Mouse (Mus musculus): ENCODE measurements around the gene H2-Q7. TPM values are rescaled to one million over a fixed set of nuclear protein-coding genes. Genes with fewer than 3 reads are reported as not detected.
"Not testable (repeated sequence)": the region's sequence is repeated elsewhere in the genome, so short reads cannot be mapped to it uniquely, and the experiment has no call there.

Gene H2-Q7
- total and polyA plus RNA-seq, 3 experiments, result 5.0 to 59.2 (median 5.7) TPM

DNA sequence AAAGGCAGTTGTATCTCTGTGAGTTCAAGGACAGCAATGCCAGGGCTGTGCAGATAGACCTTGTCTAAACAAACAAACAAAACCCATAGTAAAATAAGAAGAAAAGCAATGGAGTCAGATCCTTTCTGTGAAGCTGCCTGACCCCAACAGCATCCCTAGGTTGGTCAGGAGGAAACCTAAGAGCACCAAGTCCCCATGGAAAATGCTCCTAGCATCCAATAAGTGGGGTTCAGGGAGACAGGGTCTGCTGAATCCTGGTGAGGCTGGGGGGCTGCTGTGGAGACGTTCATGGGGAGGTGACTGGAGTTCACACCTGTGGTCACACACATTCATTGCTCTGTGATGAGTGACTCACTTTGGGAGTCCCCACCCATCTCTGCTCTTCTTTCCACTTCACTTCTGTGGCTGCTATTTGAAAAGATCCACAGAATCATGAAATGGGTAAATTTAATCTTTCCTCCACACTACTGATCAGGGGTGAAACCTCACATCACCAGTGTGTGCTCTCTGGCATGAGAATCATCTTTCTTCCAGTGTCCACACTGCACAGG, 1.5 kb upstream of the H2-Q7 start:
- not testable (repeated sequence) for DNase-seq

DNA sequence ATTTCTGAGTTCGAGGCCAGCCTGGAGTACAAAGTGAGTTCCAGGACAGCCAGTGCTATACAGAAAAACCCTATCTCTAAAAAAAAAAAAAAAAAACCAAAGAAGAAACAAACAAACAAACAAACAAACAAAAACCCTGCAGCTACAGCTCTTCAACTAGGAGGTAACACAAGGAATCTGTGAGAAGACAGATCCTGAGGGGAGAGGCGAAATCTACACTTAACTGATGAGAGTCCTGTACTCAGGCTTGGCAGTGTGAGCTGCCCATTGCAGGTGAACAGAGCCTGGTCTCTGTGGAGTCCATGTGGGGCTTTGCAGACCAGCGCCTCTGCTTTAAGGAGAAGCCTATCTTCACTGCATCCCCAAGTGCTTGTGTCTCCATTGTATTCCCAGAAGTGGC, 560 bp upstream of the H2-Q7 start:
- not testable (repeated sequence) for DNase-seq

DNA sequence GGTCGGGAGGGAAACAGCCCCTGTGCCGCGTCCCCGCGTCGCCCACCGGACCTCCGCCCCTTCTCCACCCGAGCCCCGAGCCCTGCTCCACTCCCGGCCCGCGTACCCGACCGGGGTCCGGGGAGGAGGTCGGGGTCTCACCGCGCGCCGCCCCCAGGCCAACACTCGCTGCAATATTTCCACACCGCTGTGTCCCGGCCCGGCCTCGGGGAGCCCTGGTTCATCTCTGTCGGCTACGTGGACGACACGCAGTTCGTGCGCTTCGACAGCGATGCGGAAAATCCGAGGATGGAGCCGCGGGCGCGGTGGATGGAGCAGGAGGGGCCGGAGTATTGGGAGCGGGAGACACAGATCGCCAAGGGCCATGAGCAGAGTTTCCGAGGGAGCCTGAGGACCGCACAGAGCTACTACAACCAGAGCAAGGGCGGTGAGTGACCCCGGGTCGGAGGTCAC, 366 bp downstream of the H2-Q7 start:
- DNase-seq, result not testable (repeated sequence)

DNA sequence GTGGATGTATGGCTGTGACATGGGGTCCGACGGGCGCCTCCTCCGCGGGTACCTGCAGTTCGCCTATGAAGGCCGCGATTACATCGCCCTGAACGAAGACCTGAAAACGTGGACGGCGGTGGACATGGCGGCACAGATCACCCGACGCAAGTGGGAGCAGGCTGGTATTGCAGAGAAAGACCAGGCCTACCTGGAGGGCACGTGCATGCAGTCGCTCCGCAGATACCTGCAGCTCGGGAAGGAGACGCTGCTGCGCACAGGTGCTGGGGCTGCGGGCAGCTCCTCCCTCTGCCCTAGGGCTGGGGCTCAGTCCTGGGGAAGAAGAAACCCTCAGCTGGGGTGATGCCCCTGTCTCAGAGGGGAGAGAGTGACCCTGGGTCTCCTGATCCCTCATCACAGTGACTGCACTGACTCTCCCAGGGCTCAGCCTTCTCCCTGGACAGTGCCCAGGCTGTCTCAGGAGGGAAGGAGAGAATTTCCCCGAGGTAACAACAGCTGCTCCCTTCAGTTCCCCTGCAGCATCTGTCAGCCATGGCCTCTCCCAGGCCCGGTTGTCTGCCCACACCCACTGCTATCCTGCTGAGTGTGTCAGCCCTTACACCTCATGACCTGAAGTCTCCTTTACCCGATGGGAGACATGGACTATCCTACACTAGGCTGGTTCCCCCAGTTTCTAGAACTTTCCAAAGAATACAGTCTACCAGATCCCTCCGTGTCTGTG, 1.1 kb downstream of the H2-Q7 start:
- not testable (repeated sequence) for DNase-seq

DNA sequence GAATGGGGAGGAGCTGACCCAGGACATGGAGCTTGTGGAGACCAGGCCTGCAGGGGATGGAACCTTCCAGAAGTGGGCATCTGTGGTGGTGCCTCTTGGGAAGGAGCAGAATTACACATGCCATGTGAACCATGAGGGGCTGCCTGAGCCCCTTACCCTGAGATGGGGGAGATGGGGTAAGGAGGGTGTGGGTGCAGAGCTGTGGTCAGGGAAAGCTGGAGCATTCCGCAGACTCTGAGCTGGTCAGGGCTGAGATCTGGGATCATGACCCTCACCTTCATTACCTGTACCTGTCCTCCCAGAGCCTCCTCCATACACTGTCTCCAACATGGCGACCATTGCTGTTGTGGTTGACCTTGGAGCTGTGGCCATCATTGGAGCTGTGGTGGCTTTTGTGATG, 3.4 kb downstream of the H2-Q7 start:
- DNase-seq, result not testable (repeated sequence)

DNA sequence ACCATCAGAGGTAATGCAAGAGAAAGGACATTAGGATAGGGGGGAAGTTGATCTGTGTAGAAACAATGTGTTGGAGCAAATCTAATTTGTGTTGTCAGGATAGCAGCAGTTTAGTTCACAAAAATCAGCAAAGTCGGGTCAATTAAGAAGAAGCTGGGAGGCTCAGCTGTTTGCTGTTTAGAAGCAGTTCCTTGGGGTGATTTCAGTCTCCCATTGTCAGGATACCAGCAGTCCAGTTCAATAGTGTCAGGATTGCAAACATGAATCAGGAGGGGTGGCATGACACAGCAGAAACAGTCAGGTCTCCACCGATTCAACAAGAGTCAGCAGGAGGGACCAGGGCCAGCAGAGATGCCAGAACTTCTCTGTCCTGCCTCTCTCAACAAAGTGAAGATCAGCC, 5.6 kb downstream of the H2-Q7 start:
- not testable (repeated sequence) for DNase-seq

DNA sequence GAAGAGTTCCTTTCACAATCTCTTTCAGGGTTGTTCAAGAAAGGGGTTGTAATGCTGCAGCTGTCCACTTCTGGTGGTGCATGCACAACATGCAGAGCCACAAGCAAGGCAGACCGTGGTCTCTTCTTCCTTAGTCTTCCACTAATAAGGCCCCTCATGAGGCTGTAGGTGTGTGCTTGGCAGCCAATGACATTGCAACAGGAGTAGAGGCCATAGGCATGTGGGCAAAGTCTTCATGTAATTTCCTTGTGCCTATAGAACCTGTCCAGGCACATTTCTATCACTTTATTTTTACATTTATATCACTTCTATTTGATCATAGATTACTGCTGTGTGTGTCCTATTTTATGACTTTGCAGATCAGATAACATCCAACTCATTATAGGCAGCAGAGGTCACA, 19.3 kb downstream of the H2-Q7 start:
- DNase-seq, result not testable (repeated sequence)

DNA sequence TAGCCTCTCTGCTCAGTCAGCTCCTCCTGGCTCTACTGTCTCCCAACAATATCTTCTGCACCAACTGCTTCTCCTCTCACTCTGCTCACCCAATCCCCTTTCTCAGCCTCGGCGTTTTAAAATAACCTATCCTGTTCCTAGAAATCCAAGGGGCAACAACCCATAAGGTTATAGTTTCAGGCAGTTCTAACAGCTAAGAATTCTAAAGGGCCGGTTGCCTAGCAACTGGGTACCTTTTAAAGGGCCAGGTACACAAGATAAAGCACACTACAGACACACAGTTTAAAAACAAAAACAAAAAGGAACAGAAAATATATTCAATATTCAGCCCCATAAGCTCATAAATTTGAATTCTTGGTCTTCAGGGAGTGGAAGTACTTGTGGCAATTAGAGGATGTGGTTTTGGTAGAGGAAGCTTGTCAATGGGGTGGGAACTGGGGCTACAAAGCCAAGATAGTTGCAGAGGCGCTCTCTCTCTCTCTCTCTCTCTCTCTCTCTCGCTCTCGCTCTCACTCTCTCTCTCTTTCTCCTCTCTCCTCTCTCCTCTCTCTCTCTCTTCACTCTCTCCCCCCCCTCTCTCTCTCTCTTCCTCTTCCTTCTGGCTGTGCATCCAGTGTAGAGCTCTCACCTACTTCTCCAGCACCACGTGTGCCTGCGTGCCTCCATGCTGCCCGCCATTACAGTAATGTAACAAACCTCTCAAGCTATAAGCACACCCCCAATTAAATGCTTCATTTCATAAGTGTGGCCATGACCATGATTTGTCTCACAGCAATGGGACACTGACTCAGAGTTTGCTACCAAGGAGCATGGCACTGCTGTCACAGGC, 21.8 kb downstream of the H2-Q7 start:
- not testable (repeated sequence) for DNase-seq

DNA sequence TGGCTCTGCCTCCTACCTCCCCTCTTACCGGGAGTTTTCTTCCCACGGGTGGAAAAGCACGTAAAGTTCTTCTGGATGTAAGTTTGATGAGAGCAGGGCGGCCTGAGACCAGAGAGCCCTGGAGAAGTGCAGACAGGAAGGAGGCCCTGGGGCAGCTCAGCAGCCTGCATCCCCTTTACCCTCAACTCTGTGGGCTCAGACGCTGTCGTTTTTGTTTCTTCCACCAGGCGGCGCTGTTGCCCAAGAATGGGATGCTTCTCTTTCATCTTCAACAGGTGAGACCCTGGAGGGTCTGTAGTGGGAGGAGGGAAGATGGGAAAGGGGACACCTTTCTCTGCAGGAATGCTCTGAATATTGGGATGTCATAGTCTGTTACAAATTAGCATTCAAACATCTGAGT, 26.7 kb downstream of the H2-Q7 start:
- DNase-seq, result not testable (repeated sequence)

DNA sequence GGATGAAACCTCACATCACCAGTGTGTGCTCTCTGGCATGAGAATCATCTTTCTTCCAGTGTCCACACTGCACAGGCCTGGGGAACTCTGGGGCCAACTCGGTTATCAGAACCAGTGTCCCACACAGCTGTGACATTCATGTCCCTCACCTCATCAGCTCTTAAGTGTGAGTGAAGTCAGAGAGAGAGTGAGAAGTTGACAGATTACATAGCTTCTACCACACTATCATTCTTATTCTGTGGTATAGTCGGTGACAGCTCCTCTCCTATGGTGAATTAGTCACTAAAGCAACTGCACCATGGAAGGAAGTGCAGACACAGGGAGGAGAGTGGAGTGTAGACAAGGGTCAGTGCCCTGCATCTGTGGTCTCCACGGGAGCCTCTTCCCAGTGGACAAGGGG, 30.0 kb downstream of the H2-Q7 start:
- DNase-seq, result not testable (repeated sequence)

DNA sequence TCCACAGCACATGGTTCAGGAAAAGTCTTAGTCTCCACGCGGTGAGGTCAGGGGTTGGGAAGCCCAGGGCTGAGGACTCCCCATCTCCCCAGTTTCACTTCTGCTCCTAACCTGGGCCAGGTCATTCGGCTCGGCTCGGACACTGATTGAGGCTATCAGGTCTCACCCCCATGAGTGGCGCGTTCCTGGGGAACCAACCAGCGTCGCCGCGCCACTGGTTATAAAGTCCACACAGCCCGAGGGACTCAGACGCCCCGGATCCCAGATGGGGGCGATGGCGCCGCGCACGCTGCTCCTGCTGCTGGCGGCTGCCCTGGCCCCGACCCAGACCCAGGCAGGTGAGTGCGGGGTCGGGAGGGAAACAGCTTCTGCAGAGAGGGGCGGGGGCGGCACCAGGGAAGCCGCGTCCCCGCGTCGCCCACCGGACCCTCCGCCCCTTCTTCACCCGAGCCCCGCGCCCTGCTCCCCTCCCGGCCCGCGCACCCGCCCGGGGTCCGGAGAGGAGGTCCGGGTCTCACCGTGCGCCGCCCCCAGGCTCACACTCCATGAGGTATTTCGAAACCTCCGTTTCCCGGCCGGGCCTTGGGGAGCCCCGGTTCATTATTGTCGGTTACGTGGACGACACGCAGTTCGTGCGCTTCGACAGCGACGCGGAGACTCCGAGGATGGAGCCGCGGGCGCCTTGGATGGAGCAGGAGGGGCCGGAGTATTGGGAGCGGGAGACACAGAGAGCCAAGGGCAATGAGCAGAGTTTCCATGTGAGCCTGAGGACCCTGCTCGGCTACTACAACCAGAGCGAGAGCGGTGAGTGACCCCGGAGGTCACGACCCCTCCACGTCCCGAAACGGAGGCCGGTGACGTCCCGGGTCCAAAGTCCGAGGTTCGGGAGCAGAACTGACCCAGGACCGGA, 31.1 kb downstream of the H2-Q7 start, which contains the start of gene H2-Q10:
Gene H2-Q10, plus strand, starts transcription at position 248 of the 910 bp plus-strand sequence.
- DNase-seq, result peak; percentile 24

DNA sequence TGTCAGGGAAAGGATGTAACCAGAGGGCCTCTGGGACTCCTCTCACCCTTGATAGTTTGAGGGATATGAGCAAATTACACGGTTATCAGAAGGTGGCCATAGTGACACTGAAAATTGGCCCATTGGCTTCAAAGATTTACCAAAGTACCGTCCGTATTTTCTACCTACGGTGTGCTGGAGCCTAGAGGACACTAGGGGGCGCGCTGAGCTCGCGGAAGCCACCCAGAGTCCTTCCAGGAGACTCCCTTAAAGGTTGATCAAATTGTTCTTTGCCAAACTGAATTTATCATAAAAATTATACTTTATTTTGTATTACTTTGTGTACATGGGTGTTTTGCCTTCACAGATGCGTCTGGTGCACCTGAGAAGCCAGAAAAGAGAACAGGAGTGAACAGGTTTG, 45.1 kb downstream of the H2-Q7 start:
- peak; percentile 50 for DNase-seq

DNA sequence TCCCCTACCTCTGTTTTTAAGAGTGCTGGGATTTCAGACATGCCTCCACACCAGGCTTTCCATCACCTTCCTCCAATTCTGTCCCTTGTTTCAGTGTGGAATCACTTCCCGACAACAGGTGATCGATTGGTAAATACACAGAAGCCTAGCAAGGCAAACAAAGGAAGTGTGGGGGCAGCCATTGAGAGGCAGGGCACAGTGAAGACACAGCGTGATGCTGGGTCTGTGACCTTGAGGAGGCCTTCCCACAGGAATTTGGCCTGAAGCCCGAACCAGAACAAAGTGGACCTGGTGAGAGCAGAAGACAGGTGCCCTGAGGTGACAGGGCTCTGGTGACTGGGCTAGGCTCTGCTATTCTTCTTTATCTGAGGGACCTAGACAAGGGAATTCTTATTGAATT, 46.7 kb downstream of the H2-Q7 start:
- DNase-seq, result peak; percentile 20

DNA sequence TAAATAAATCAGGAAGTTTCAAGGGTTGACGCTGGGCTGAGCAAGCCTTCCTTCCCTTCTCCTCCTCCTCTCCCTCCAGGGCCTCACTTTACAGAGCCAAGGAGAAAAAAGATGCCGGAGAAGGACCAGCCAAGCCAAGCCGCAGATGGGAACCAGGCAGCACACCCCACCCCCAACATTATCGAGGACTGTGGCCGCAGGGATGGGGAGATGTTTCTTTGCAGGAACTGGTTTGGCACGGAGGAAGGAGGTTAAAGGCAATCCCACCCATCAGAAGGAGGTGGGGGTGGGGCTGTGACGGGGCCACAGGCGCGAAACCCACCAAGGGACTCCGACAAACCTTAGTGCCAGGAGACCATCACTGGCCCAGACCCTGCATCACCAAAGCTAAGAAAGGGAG, 47.8 kb downstream of the H2-Q7 start:
- no peak for DNase-seq

DNA sequence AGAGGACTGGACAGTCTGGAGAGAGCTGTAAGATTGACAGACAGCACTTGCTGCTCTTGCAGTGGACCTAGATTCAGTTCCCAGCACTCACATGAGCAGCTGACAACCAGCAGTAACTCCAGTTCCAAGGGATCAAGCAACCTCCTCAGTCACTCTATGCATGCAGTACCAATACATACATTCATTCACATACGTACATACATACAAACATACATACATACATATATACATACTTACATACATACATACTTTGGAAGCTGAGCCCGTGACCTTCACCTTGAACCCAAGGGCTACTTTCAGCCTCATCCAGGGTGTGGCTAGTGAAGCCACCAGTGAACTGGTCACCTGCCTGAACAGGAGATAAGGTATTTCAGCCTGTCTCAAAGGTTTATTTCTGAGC, 49.1 kb downstream of the H2-Q7 start:
- no peak for DNase-seq

DNA sequence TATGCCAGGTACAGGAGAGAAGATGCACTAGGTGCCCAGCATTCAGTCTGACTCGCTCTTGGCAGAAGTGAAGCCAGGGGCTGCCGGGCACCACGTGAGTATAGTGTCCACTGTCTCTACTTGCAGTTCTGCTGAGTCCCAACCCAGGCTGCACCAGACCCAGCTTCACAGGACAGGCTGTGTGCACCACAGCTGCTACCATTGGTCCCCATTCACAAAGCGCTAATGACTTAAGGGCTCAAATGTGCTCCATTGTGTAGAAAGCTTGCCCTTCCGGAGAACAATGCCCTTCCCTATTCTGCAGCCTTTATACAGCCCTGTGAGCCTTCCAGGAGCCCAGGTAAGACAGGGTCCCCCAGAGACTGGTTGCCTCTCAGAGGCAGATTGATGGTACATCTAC, 51.4 kb downstream of the H2-Q7 start:
- DNase-seq, result no peak

Other genes with a start within 250 kb of the H2-Q7 start
- 1 to 10 TPM; 1.8 to 7.7 TPM for gene Ltb, start 244.7 kb upstream of the H2-Q7 start, total RNA-seq (2021)
- gene Ltb, start 244.7 kb upstream of the H2-Q7 start, polyA plus RNA-seq (2012; rRNA removed), result 5.8 and 8.5 TPM in 2 replicates
- gene Tnf, start 237.1 kb upstream of the H2-Q7 start, total RNA-seq (2021), result under 1 TPM; 0.35 to 0.52 TPM
- 0.62 and 1.0 TPM in 2 replicates for gene Tnf, start 237.1 kb upstream of the H2-Q7 start, polyA plus RNA-seq (2012; rRNA removed)
- under 1 TPM; 0.26 to 0.35 TPM for gene Lta, start 233.8 kb upstream of the H2-Q7 start, total RNA-seq (2021)
- 0.18 and 0.33 TPM in 2 replicates for gene Lta, start 233.8 kb upstream of the H2-Q7 start, polyA plus RNA-seq (2012; rRNA removed)
- not detected for gene Gm16181, start 218.3 kb upstream of the H2-Q7 start, total RNA-seq (2021)
- 0.31 and 1.3 TPM in 2 replicates for gene Gm16181, start 218.3 kb upstream of the H2-Q7 start, polyA plus RNA-seq (2012; rRNA removed)
- 1 to 10 TPM; 5.6 to 5.7 TPM for gene Atp6v1g2, start 205.5 kb upstream of the H2-Q7 start, total RNA-seq (2021)
- 7.2 and 8.5 TPM in 2 replicates for gene Atp6v1g2, start 205.5 kb upstream of the H2-Q7 start, polyA plus RNA-seq (2012; rRNA removed)
- 10 to 100 TPM; 14.1 to 19.4 TPM for gene Nfkbil1, start 203.4 kb upstream of the H2-Q7 start, total RNA-seq (2021)
- 52.3 and 57.6 TPM in 2 replicates for gene Nfkbil1, start 203.4 kb upstream of the H2-Q7 start, polyA plus RNA-seq (2012; rRNA removed)
- 100 to 1,000 TPM; 192 to 200 TPM for gene Ddx39b, start 197.4 kb upstream of the H2-Q7 start, total RNA-seq (2021)
- gene Ddx39b, start 197.4 kb upstream of the H2-Q7 start, polyA plus RNA-seq (2012; rRNA removed), result 164 and 180 TPM in 2 replicates
- 100 to 1,000 TPM; 172 to 281 TPM for gene H2-D1, start 176.4 kb upstream of the H2-Q7 start, total RNA-seq (2021)
- 473 and 543 TPM in 2 replicates for gene H2-D1, start 176.4 kb upstream of the H2-Q7 start, polyA plus RNA-seq (2012; rRNA removed)
- 1 to 10 TPM in 1 of 2 experiments, under 1 TPM in 1; 0.98 to 3.6 TPM for gene H2-Q1, start 118.8 kb upstream of the H2-Q7 start, total RNA-seq (2021)
- gene H2-Q1, start 118.8 kb upstream of the H2-Q7 start, polyA plus RNA-seq (2012; rRNA removed), result 0.04 TPM in 1 of 2 replicates, not detected in the other
- 1 to 10 TPM in 1 of 2 experiments, under 1 TPM in 1; 0.61 to 2.5 TPM for gene H2-Q2, start 96.9 kb upstream of the H2-Q7 start, total RNA-seq (2021)
- 0.27 TPM in 1 of 2 replicates, not detected in the other for gene H2-Q2, start 96.9 kb upstream of the H2-Q7 start, polyA plus RNA-seq (2012; rRNA removed)
- 10 to 100 TPM; 21.1 to 28.8 TPM for gene H2-Q4, start 59.5 kb upstream of the H2-Q7 start, total RNA-seq (2021)
- 183 and 203 TPM in 2 replicates for gene H2-Q4, start 59.5 kb upstream of the H2-Q7 start, polyA plus RNA-seq (2012; rRNA removed)
- gene H2-Q6, start 14.3 kb upstream of the H2-Q7 start, total RNA-seq (2021), result 1 to 10 TPM; 3.3 to 7.9 TPM
- 23.0 and 24.7 TPM in 2 replicates for gene H2-Q6, start 14.3 kb upstream of the H2-Q7 start, polyA plus RNA-seq (2012; rRNA removed)
- 10 to 100 TPM in 1 of 2 experiments, 1 to 10 TPM in 1; 3.0 to 11.9 TPM for gene H2-Q10, start 30.9 kb downstream of the H2-Q7 start, total RNA-seq (2021)
- 37.5 and 46.4 TPM in 2 replicates for gene H2-Q10, start 30.9 kb downstream of the H2-Q7 start, polyA plus RNA-seq (2012; rRNA removed)
- not detected for gene Pou5f1, start 66.9 kb downstream of the H2-Q7 start, total RNA-seq (2021)
- not detected in 2 replicates for gene Pou5f1, start 66.9 kb downstream of the H2-Q7 start, polyA plus RNA-seq (2012; rRNA removed)
- gene Tcf19, start 77.7 kb downstream of the H2-Q7 start, total RNA-seq (2021), result 1 to 10 TPM; 4.6 to 5.0 TPM
- gene Tcf19, start 77.7 kb downstream of the H2-Q7 start, polyA plus RNA-seq (2012; rRNA removed), result 7.6 and 9.5 TPM in 2 replicates
- gene Cchcr1, start 77.9 kb downstream of the H2-Q7 start, total RNA-seq (2021), result 1 to 10 TPM; 6.2 to 8.0 TPM
- 2.9 and 3.9 TPM in 2 replicates for gene Cchcr1, start 77.9 kb downstream of the H2-Q7 start, polyA plus RNA-seq (2012; rRNA removed)
- gene Psors1c2, start 94.0 kb downstream of the H2-Q7 start, total RNA-seq (2021), result not detected
- gene Psors1c2, start 94.0 kb downstream of the H2-Q7 start, polyA plus RNA-seq (2012; rRNA removed), result not detected in 2 replicates
- under 1 TPM; 0.20 to 0.62 TPM for gene Cdsn, start 113.0 kb downstream of the H2-Q7 start, total RNA-seq (2021)
- gene Cdsn, start 113.0 kb downstream of the H2-Q7 start, polyA plus RNA-seq (2012; rRNA removed), result 7.3 and 7.4 TPM in 2 replicates
- not detected for gene 2300002M23Rik, start 128.3 kb downstream of the H2-Q7 start, total RNA-seq (2021)
- gene 2300002M23Rik, start 128.3 kb downstream of the H2-Q7 start, polyA plus RNA-seq (2012; rRNA removed), result not detected in 2 replicates
- gene Sfta2, start 162.4 kb downstream of the H2-Q7 start, total RNA-seq (2021), result not detected
- not detected in 2 replicates for gene Sfta2, start 162.4 kb downstream of the H2-Q7 start, polyA plus RNA-seq (2012; rRNA removed)
- not detected for gene Gm9573, start 187.5 kb downstream of the H2-Q7 start, total RNA-seq (2021)
- not detected in 2 replicates for gene Gm9573, start 187.5 kb downstream of the H2-Q7 start, polyA plus RNA-seq (2012; rRNA removed)
- gene Mucl3, start 204.5 kb downstream of the H2-Q7 start, total RNA-seq (2021), result not detected
- gene Mucl3, start 204.5 kb downstream of the H2-Q7 start, polyA plus RNA-seq (2012; rRNA removed), result 0.18 TPM in 1 of 2 replicates, not detected in the other
- 10 to 100 TPM; 36.4 to 38.6 TPM for gene Vars2, start 228.4 kb downstream of the H2-Q7 start, total RNA-seq (2021)
- 75.5 and 77.3 TPM in 2 replicates for gene Vars2, start 228.4 kb downstream of the H2-Q7 start, polyA plus RNA-seq (2012; rRNA removed)
- 10 to 100 TPM; 18.6 to 25.3 TPM for gene Gtf2h4, start 234.6 kb downstream of the H2-Q7 start, total RNA-seq (2021)
- 22.5 and 23.4 TPM in 2 replicates for gene Gtf2h4, start 234.6 kb downstream of the H2-Q7 start, polyA plus RNA-seq (2012; rRNA removed)

Data from adrenal gland, adult 2 months (tissue).